Mouse (Mus musculus) liver, adult 2 months (tissue): ENCODE results near the gene Phf2. TPM values are rescaled to one million over a fixed set of nuclear protein-coding genes. Genes with fewer than 3 reads are reported as not detected.

Source experiments
- DNase-seq: peaks from one replicate; pipeline ENCODE4 v3.0.0-alpha.2; 2011; ENCODE audit warnings: low read depth, low spot score; ENCODE audit errors: extremely low read depth
- H3K27ac ChIP-seq: fragments of 200-500 bp; replicated peaks from 2 replicates; pipeline ENCODE4 v1.5.1; 2012; ENCODE audit warnings: low read depth, mild to moderate bottlenecking, control low read depth, inconsistent platforms, low read length; ENCODE audit not compliant: insufficient read depth
- H3K27me3 ChIP-seq: fragments of 200-500 bp; 2 replicates; pipeline ENCODE4 v1.6.1; 2012; ENCODE audit warnings: mild to moderate bottlenecking, moderate library complexity, low read length, inconsistent platforms; ENCODE audit not compliant: control insufficient read depth, insufficient read depth
- H3K36me3 ChIP-seq: fragments of 200-500 bp; 2 replicates; pipeline ENCODE4 v1.6.1; 2012; ENCODE audit warnings: low read length, inconsistent platforms; ENCODE audit not compliant: control insufficient read depth, insufficient read depth
- H3K4me1 ChIP-seq: fragments of 200-500 bp; 2 replicates; pipeline ENCODE4 v1.6.1; 2011; ENCODE audit warnings: low read length; ENCODE audit not compliant: control insufficient read depth, insufficient read depth
- H3K4me3 ChIP-seq: fragments of 200-500 bp; 2 replicates; pipeline ENCODE4 v1.5.1; 2011; ENCODE audit warnings: low read depth, mild to moderate bottlenecking, control low read depth, low read length, moderate library complexity; ENCODE audit not compliant: insufficient read depth
- H3K79me2 ChIP-seq: fragments of 200-500 bp; 2 replicates; pipeline ENCODE4 v1.6.1; 2012; ENCODE audit warnings: inconsistent platforms, mild to moderate bottlenecking, low read length, moderate library complexity; ENCODE audit not compliant: control insufficient read depth, insufficient read depth
- H3K9ac ChIP-seq: fragments of 200-500 bp; 2 replicates; pipeline ENCODE4 v1.6.1; 2012; ENCODE audit warnings: low read depth, mild to moderate bottlenecking, control low read depth, inconsistent platforms, low read length
- CTCF ChIP-seq: fragments of 200-500 bp; IDR thresholded peaks from 2 replicates; pipeline ENCODE4 v1.5.1; 2011; ENCODE audit warnings: low read depth, low read length, control low read depth
- POLR2A ChIP-seq: fragments of 200-500 bp; IDR thresholded peaks from 2 replicates; pipeline ENCODE4 v1.6.1; 2011; ENCODE audit warnings: low read length, control low read depth; ENCODE audit not compliant: insufficient read depth; ENCODE audit errors: extremely low read depth
- WGBS: fragments of 180-500 bp; shearing (Covaris S2); methylation state at CpG from one replicate; pipeline ENCODE4 v1.1.7; 2018; 5-methylcytosine and 5-hydroxymethylcytosine counted together
- polyA plus RNA-seq: library from polyadenylated mRNA; depleted of rRNA; stranded (reverse); fragments of >200 nt; gene quantifications from 2 replicates; pipeline ENCODE4 v1.2.3, GENCODE M21; 2012
- total RNA-seq: library from RNA; depleted of rRNA; stranded (reverse); fragments of >200 nt; gene quantifications from 2 replicates; pipeline ENCODE4 v1.2.3, GENCODE M21; 2014

Phf2 gene
- total and polyA plus RNA-seq, 2 experiments: 3.0 to 6.7 TPM

DNA sequence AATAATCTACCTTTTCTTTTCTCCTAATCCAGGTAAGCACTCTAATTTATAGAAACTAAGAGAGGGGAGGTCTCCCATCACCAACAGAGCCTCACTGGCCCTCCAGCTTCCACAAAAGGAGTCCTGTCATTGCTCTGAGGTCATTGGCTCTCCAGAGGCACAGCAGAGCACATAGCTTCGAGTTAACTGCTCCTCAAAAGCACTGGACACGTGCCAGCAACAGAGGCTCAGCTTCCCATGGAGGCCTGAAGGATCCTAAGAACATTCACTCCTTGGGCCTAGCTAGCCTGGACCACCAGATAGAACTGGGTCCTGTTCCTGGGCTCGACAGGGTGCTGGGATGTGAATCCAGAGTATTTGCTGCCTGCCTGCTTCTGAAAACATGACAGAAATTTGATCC, 21.8 kb downstream of the Phf2 start:
- no peaks in the 10 kb centered on the region for H3K36me3 ChIP-seq
- peaks cover 4% of the 10 kb centered on the region for H3K4me1 ChIP-seq
- WGBS: 43% methylated on average over 3 of the region's 3 CpGs
- no peak overlapping the region for H3K9ac ChIP-seq
- H3K27me3 ChIP-seq: no peaks in the 10 kb centered on the region
- H3K79me2 ChIP-seq: peaks cover 56% of the 10 kb centered on the region
- H3K4me3 ChIP-seq: no peak overlapping the region
- no peak overlapping the region for H3K27ac ChIP-seq
- TF ChIP-seq POLR2A: no peak
- no peak for TF ChIP-seq CTCF
- no peak for DNase-seq

GRCm38 (mm10) chr13:48845308-48845707, 25.6 kb downstream of the Phf2 start:
- H3K4me1 ChIP-seq: peaks cover 7% of the 10 kb centered on the region
- no peak overlapping the region for H3K27ac ChIP-seq
- 48% methylated on average over 4 of the region's 4 CpGs for WGBS
- H3K9ac ChIP-seq: no peak overlapping the region
- TF ChIP-seq CTCF: no peak
- TF ChIP-seq POLR2A: no peak
- H3K36me3 ChIP-seq: no peaks in the 10 kb centered on the region
- peaks cover 64% of the 10 kb centered on the region; the same call in 1 of the 2 replicates for H3K79me2 ChIP-seq
- no peaks in the 10 kb centered on the region for H3K27me3 ChIP-seq
- no peak for DNase-seq
- H3K4me3 ChIP-seq: no peak overlapping the region

DNA sequence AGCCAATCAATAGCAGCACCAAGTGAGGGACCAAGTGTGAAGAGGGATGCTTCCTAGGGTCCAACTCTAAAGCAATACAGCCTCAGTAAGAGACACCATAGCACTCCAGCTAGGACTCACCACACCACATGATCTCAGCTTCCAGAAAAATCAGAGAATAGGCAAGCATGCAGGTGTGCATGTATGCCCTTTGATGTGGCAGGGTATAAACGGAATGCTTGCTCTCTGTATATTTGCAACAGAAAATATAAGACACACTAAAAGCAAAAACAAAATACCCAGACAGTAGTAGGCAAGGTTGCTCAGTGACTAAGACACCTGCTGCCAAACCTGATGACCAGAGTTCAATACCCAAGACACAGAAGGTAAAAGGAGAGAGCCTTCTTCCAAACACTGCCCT, 27.4 kb downstream of the Phf2 start:
- WGBS: 83% methylated on average over 1 of the region's 1 CpGs
- H3K4me1 ChIP-seq: peaks cover 7% of the 10 kb centered on the region
- H3K27me3 ChIP-seq: no peaks in the 10 kb centered on the region
- H3K9ac ChIP-seq: no peak overlapping the region
- H3K36me3 ChIP-seq: no peaks in the 10 kb centered on the region
- no peak for DNase-seq
- H3K27ac ChIP-seq: no peak overlapping the region
- H3K4me3 ChIP-seq: no peak overlapping the region
- no peak for TF ChIP-seq CTCF
- TF ChIP-seq POLR2A: no peak
- H3K79me2 ChIP-seq: peaks cover 51% of the 10 kb centered on the region; the same call in 1 of the 2 replicates

DNA sequence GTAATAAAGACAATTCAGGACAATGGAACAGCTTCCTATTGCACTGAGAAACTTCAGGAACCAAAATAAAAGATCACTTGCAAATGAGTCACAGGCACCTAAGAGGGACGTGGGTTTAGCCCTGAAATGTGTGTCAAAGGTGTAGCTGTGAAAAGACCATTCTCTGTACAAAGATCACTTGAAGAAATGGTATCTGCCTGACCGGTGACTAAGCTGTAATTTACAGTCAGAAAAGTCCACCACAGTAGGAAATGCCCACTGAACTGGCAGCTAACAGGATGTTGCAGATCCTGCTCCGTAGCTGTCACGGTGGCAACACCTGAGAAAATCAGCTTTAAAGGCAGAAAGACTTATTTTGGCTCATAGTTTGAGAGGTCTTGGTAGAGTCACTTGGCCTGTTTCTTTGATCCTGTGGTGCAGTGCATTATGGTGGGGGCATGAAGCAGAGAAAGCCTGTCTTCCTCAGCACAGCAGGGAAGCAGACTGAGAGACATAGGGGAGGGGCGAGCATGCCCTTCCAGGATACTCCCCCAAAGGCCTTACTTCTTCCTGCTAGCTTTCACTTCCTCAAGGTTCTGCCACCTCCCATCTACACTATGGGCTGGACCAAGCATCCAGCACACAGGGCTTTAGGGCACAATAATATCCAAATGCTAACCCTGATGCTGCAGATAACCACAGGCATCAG, 28.9 kb downstream of the Phf2 start:
- Histone ChIP-seq H3K27ac (no peak overlapping the region), H3K9ac (no peak overlapping the region), H3K79me2 (peaks cover 43% of the 10 kb centered on the region; the same call in 1 of the 2 replicates), H3K27me3 (no peaks in the 10 kb centered on the region), H3K4me1 (peaks cover 7% of the 10 kb centered on the region), H3K36me3 (no peaks in the 10 kb centered on the region), H3K4me3 (no peak overlapping the region)
- 55% methylated on average over 5 of the region's 5 CpGs for WGBS
- DNase-seq: peak; percentile 39
- TF ChIP-seq POLR2A: no peak

DNA sequence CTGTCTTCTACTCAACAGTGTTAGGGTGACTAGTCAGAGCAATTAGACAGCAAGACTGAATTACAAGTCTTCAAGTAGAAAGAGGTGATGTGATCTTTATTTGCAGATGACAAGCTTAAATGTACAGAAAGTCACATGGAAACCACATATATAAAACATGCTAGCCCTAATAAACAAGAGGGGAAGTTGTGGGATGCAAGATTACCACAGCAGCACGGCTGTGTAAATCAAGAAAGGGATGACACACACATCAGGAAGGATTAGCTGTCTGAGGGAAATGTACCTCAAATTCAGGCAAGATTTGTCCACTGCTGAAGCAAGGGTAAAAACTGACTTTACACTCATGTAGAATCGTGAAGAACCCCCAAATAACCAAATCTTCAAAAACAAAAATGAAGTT, 32.6 kb downstream of the Phf2 start:
- DNase-seq: no peak
- H3K79me2 ChIP-seq: peaks cover 37% of the 10 kb centered on the region; the same call in 1 of the 2 replicates
- no peak overlapping the region for H3K4me3 ChIP-seq
- TF ChIP-seq CTCF: no peak
- H3K4me1 ChIP-seq: peaks cover 7% of the 10 kb centered on the region
- no peaks in the 10 kb centered on the region for H3K36me3 ChIP-seq
- no peak overlapping the region for H3K9ac ChIP-seq
- H3K27me3 ChIP-seq: no peaks in the 10 kb centered on the region
- no peak overlapping the region for H3K27ac ChIP-seq
- WGBS: 82% methylated on average over 2 of the region's 2 CpGs

GRCm38 (mm10) chr13:48837537-48837936, 33.4 kb downstream of the Phf2 start:
- Histone ChIP-seq H3K27ac (no peak overlapping the region), H3K9ac (no peak overlapping the region), H3K27me3 (no peaks in the 10 kb centered on the region), H3K79me2 (peaks cover 32% of the 10 kb centered on the region; the same call in 1 of the 2 replicates), H3K36me3 (no peaks in the 10 kb centered on the region), H3K4me1 (peaks cover 6% of the 10 kb centered on the region), H3K4me3 (no peak overlapping the region)
- no peak for TF ChIP-seq CTCF
- TF ChIP-seq POLR2A: no peak
- DNase-seq: no peak
- WGBS: 88% methylated on average over 6 of the region's 6 CpGs
